Mouse (Mus musculus) G1E (cell line): Measurements from ENCODE around the gene Pglyrp1.

Experiments used
- CTCF ChIP-seq: IDR thresholded peaks from 2 replicates; pipeline ENCODE4 v1.5.1; 2012; ENCODE audit warnings: low read depth, low read length, inconsistent platforms, mixed read lengths
- GATA1 ChIP-seq: IDR thresholded peaks from 2 replicates; pipeline ENCODE4 v1.6.1; 2012; ENCODE audit warnings: borderline replicate concordance, low read length, inconsistent platforms, mixed read lengths
- GATA2 ChIP-seq: IDR thresholded peaks from 2 replicates; pipeline ENCODE4 v1.6.1; 2012; ENCODE audit warnings: low read depth, low read length, inconsistent platforms, borderline replicate concordance
- TAL1 ChIP-seq: conservative IDR thresholded peaks from 2 replicates; pipeline ENCODE4 v1.6.1; 2012; ENCODE audit warnings: low read depth, low read length, inconsistent platforms, mixed read lengths

GRCm38 (mm10) chr7:18926911-18927310, 55.8 kb downstream of the Pglyrp1 start:
- TF ChIP-seq GATA2 (no peak), GATA1 (no peak), CTCF (no peak), TAL1 (no peak)
